Mouse (Mus musculus) G1E-ER4 (cell line): ENCODE results near the gene Gxylt1. TPM values are rescaled to one million over a fixed set of nuclear protein-coding genes. Genes with fewer than 3 reads are reported as not detected.

Source experiments
- GATA1 ChIP-seq: IDR thresholded peaks from one replicate; pipeline ENCODE4 v1.8.0; 2012; ENCODE audit warnings: low read length, inconsistent platforms
- polyA plus RNA-seq: library from polyadenylated mRNA; stranded (reverse); fragments of >175 nt; gene quantifications from 2 replicates; pipeline ENCODE4 v1.2.3, GENCODE M21; 2012

Gxylt1 gene
- polyA plus RNA-seq, 1 experiment = 3.3 TPM

DNA sequence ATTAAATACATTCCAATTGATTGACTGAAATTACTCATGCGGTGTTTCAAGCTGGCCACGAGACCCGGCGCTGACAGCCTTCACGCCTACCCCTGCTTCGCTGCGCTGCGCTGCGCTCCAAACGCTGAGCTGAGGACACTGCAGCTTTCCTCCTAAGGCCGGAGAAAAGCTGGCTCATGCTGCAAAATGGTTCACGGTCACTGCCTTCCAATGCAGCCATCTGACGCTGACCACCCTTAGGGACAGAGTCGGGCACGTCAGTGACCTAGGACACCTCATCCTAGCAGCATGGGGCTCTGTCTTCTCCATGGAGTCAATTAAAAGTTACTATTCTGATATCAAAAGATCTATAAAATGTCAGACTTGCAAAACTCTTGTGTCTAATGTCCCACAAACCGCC, 8.6 kb downstream of the Gxylt1 start:
- no peak for TF ChIP-seq GATA1

DNA sequence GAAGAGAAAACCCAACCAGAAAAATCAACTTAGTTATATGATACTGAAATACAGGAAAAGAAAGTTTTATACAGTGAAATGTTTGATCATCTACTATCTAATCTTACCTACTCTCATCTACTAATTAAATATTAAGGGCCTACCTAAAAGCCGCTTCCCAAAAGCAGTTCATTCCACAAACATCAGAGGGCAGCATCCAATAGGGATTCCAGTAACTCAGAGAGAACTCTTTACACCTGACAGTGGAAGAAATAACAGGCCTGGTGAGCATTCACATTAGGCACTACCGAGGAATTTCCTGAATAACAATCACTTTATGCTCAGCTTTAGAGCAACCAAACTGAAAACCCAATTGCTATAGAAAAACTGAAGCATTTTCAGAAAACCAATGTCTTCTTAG, 9.3 kb downstream of the Gxylt1 start:
- TF ChIP-seq GATA1 = no peak

DNA sequence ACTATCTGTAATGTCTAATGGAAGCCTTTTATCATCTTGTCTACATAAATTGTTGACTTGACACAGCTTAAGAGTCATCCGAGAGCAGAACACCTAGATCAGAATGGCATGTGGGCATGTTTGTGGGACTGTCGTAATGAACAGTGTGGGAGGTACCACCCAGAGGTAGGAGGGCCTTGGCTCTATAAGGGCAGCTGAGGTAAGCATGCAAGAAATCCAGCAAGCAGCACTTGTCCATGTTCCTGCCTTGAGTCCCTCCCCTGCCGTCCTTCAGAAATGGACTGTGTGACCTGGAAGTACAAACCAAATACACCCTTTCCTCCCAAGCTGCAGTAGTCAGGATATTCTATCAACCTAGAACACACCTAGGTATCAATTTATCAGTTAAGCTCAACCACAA, 9.7 kb downstream of the Gxylt1 start:
- no peak for TF ChIP-seq GATA1

DNA sequence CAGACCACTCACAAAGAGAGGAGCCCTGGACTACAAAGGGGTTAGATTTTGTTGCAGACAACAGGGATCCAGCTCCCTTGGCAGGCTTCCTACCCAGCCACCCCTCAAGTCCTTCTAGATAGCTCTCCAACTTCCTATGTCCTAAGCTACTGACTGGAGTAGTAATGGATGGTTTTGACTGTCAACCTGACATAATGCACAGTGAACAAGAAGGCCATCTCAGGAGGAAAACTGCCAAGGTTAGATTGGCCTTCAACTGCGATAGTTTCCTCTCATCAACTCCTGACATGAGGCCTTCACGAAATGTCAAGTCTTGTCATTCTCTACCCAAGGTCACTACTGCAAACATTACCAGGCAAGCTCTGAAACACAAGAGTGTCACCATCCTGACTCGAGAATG, 10.8 kb downstream of the Gxylt1 start:
- no peak for TF ChIP-seq GATA1

DNA sequence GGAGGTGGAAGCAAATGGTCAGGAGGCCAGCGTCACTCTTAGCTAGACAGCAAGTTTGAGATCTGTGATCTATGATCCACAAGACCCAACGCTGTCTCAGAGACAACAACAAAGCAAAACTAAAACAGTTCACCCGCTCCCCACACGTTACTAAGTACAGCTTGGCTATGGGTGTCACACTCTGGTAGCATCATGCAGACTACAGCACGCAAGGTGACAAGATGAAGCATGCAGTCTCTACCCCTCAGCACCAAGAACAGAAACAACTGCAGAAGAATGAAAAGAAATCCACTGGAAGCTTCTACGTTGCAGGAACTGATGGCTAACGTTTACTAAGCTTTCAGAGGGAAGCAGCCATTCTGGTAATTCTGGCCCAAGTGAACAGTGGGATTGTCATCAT, 11.4 kb downstream of the Gxylt1 start:
- no peak for TF ChIP-seq GATA1

DNA sequence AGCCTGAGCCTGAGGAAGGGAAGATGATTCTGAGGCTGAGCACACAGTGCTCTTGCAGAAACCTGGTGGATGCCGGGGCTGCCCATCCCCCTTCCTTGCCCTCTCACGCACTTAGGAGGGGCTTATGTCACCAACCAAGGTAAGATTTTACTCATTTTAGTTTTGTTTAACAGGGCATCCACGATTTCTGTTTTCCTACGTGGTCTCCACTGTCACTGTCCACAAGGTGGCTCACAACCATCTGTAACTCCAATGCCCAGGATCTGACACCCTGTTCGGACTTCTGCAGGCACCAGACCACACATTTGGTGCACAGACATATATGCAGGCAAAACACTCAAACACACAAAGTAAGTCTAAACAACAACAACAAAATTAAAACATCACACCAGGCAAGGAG, 12.2 kb downstream of the Gxylt1 start:
- TF ChIP-seq GATA1 = no peak

DNA sequence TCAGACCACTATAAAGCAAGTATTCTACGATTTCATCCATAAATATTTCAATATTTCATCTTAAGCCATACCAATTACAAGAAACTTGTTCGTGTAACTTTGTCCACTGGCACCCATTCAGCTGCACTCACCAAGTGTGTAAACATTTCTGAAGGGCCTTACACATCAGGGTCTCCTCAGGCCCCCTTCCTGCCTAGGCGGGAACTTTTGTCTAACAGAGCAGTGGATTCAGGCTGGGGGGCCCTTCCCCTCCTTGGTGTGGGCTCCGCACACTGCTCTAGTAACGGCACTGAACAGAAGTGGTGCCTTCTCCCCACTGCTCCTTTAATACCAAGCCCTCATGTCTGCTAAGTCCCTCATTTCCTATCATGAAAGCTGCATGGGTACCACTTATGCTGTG, 12.7 kb downstream of the Gxylt1 start:
- no peak for TF ChIP-seq GATA1

DNA sequence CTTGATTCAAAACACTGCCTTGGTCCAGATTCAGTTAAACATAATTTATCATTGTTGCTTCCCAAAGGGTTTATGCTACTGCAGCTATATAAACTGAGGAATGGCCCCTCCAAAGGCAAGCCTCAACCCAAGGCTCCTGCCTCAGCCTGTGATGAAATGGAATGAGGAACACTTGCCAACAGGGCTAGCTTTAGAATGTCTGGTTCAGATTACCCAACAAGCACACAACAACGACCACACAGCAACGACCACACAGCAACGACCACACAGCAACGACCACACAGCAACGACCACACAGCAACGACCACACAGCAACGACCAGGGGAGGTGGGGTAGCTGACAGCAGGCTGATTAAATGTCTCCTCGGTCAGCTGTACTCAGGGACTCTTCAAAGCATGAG, 15.0 kb downstream of the Gxylt1 start:
- TF ChIP-seq GATA1 = no peak

DNA sequence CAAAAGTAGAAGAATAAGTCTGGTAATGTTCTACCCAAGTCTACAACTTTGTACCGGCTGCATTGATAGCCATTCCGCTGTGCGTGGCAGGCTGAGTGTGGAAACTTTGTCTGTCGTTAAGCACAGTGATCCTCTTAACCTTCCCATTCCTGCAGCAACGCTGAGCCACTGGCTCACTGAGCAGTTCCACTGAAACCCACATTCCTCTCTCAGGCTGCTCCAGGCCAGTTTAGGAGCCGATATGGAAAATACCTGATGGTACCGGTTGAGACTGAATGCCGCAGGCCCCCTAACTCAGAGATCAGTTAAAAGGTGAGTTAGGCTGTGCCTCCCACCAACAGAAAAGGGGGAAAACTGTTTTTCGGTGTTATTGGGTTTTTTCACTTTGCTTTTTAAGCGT, 19.7 kb downstream of the Gxylt1 start:
- no peak for TF ChIP-seq GATA1

DNA sequence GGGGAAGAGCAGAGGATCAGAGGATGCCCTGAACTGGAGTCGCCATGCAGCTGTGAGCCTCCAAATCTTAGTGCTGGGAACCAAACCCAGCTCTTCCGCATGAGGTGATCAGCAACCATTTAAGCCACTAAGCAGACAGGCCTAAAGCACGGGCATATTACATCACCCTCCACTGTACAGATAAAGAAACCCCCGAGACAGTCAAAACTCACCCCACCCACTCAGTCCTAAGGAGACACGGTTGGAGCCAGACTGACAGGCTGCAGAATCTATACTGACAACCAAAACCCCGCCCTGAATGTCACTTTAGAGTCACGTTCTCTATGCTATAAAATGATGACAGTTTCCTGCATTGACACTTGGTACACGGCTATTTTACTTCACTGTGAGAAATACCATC, 21.8 kb downstream of the Gxylt1 start:
- TF ChIP-seq GATA1 = no peak

DNA sequence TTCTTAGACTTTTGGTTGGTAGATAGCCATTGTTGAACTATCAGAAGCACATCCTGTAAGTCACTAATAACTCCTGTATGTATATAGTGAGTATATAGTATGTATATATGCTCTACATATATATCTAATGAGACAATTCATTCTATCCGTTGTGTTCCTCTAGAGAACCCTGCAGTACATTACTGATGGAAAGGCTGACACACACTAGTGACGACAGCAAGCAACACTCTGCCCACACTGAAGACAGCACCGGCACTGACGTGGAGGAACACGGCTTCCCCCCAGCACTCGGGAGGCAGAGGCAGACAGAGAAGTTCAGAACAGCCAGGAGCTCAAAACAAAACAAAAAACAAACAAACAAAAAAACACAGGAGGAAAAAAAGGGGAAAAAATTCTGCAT, 22.6 kb downstream of the Gxylt1 start:
- TF ChIP-seq GATA1 = no peak

DNA sequence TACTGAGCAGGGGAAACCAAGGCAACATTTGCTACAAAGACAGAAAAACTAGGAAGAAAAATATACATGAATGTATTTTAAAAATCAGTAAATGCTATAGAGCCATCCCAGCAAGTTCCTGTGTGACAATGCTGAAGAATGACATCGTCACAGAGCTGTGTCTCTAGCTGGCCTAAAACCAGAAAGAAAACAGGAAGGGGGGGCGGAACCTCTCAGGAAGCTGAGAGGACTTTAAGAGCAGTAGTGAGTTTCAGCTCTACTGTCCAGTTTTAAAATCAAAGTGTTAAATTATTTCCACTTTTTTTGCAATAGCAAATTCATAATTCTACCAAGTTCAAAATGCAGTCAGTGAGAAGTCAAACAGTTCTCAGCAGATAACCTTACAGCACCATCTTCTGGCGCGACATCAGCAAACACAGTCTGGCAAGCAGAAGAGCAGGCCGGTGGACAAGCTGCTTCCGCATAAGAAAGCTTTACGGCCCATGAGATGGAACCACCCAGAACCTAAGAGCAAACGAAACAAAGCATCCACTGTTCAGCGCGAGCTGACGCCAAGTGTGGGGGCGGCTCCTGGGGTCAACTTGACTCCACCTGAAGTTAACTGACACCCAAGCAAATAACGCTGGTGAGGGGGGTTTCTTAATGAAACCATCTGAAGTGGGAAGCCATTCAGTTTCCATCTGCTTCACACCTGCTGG, 23.3 kb downstream of the Gxylt1 start:
- TF ChIP-seq GATA1 = no peak

DNA sequence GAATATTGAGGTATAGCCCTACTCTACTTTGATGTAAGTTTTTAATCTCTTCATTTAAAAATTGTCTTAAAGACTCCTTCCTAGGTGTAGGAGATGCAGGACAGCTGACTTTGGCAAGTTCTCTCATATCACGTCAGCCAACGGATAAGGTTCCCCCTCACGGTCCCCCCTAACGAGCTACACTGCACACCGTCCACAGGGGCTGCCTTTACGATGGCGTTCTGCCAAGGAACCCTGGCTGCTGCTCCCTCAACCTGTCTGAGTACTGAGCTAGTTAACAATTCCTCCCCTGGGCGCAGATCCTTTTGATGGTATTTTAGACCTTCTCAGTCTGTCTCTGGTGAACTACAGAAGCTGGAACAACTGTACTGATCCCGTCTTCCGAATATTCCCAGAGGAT, 31.8 kb downstream of the Gxylt1 start:
- TF ChIP-seq GATA1 = no peak

DNA sequence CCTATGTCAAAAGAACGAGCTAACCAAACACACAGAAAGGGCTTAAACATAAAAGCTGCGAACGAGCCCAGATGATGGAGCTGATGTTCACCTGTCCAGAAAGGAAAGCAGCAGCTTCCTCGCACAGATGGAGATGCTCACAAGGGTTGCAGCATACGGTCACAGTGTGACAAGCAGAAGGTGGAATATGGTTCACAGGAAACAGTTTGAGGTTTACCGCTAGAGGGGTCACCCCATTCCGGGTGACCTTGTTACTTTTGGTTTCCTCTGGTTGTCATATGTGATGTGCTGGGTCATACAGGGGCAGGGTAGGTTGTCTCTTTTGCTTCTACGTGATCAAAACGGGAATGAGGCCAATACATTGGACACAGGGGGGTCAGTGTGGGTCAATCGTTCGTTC, 46.0 kb downstream of the Gxylt1 start:
- TF ChIP-seq GATA1 = no peak

DNA sequence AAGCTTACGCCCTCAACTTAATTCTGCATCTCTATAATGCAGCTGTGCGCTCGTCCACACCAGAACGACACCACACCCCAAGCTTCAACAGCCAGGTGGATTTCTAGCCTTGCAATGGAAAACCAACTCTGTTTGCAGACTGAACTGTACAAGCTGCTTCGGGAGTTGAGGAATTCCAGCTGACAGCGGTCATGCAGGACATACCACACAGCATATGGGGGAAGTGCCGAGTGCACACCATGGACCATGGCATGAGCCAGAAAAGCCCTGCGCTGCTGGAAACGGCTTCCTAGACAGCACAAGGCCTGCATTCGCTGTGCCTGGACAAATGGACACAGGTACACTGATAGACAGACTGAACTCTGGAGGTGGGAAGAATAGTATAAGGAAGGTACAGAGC, 46.6 kb downstream of the Gxylt1 start:
- TF ChIP-seq GATA1 = no peak

DNA sequence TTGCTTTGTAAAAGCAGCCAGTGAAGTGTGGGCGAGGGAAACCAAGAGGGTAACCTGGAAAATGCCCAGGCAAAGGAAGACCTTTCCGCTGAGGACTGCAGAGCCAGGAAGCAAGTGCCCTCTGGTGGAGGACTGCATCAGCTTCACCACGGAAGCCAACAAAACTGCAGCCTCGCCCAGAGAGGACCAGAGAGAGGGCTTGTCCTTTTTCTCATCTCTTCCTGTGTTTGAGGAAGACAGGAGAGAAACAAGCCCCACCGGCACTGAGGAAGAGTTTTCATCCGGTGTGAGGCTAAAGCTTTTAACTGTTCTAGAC, 47.3 kb downstream of the Gxylt1 start:
- TF ChIP-seq GATA1 = no peak

DNA sequence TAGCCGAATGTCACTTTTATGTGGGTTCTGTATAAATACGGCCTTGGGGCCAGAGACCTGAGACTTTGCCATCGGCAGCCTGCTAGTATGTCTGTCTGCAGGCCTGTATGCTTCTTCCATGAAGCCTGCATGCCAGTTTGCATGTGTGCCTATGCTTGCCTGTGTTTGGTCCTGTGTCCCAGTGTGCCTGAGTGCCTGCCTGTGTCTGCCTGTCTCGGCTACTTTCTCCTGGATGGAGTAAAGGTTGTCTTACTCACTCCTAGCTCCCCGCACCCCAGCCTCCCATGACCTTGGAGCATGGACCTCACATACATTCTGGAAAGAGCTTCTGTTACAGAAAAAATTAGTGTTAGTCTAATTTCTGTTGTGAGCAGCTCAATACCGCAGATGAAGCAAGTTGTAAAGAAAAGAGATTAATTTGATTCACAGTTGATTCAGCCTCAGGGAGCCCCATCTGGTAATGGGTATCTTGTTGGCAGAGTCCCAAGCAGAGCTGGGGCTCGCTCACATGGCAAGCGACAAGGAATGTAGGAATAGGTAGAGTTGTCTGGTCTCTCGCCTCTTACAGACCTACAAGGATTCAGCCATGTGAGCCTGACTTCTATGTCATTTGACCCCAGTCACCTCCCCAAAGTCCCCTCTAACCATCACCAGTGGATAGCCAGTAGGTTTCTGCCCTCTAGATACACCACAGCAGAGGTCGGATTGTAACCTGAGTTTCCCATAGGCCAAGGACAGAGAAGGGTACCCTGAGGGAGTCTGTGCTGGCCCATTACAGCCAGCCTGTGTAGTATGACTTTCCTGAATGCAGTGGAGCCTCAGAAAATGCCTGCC, 47.8 kb downstream of the Gxylt1 start:
- no peak for TF ChIP-seq GATA1
